Mouse (Mus musculus) neural tube, embryonic 15.5 days (tissue): ENCODE data around the gene Asap3. TPM values are rescaled to one million over a fixed set of nuclear protein-coding genes. Genes with fewer than 3 reads are reported as not detected.

Experiments
- ATAC-seq: fragments of 200-750 bp; cut with Nextera tagmentation; 2 replicates; pipeline ENCODE4 v1.8.0; 2017; ENCODE audit warnings: mild to moderate bottlenecking, moderate TSS enrichment, moderate library complexity; ENCODE audit not compliant: low FRiP score
- H3K27ac ChIP-seq: fragments of 300-500 bp; sonication (generic); replicated peaks from 2 replicates; pipeline ENCODE4 v1.5.1; 2015; ENCODE audit warnings: mild to moderate bottlenecking, inconsistent platforms
- H3K27me3 ChIP-seq: fragments of 300-500 bp; sonication (generic); replicated peaks from 2 replicates; pipeline ENCODE4 v1.6.1; 2015; ENCODE audit warnings: inconsistent platforms
- H3K36me3 ChIP-seq: fragments of 300-500 bp; sonication (generic); 2 replicates; pipeline ENCODE4 v1.6.1; 2015; ENCODE audit warnings: inconsistent platforms
- H3K4me1 ChIP-seq: fragments of 300-500 bp; sonication (generic); 2 replicates; pipeline ENCODE4 v1.6.1; 2015; ENCODE audit warnings: inconsistent platforms
- H3K4me2 ChIP-seq: fragments of 300-500 bp; sonication (generic); 2 replicates; pipeline ENCODE4 v1.6.1; 2015; ENCODE audit warnings: inconsistent platforms, mild to moderate bottlenecking, moderate library complexity
- H3K4me3 ChIP-seq: fragments of 300-500 bp; sonication (generic); replicated peaks from 2 replicates; pipeline ENCODE4 v1.5.1; 2015; ENCODE audit warnings: mild to moderate bottlenecking, inconsistent platforms
- H3K9ac ChIP-seq: fragments of 300-500 bp; sonication (generic); replicated peaks from 2 replicates; pipeline ENCODE4 v1.6.1; 2015; ENCODE audit warnings: mild to moderate bottlenecking, inconsistent platforms
- H3K9me3 ChIP-seq: fragments of 300-500 bp; sonication (generic); replicated peaks from 2 replicates; pipeline ENCODE4 v1.6.1; 2016; ENCODE audit warnings: inconsistent platforms
- WGBS: fragments of 180-500 bp; shearing (Covaris S2); methylation state at CpG from one replicate; pipeline ENCODE4 v1.1.7; 2015; ENCODE audit warnings: mixed read lengths; 5-methylcytosine and 5-hydroxymethylcytosine counted together
- polyA plus RNA-seq: library from polyadenylated mRNA; unstranded; fragments of >200 nt; fragmentation: Nextera tagmentation; extraction: Ambion mirVana; gene quantifications from 2 replicates; pipeline ENCODE4 v1.2.1, GENCODE M21; 2015

The Asap3 gene
- polyA plus RNA-seq, 1 experiment from 2014 or later = 6.6 TPM

DNA sequence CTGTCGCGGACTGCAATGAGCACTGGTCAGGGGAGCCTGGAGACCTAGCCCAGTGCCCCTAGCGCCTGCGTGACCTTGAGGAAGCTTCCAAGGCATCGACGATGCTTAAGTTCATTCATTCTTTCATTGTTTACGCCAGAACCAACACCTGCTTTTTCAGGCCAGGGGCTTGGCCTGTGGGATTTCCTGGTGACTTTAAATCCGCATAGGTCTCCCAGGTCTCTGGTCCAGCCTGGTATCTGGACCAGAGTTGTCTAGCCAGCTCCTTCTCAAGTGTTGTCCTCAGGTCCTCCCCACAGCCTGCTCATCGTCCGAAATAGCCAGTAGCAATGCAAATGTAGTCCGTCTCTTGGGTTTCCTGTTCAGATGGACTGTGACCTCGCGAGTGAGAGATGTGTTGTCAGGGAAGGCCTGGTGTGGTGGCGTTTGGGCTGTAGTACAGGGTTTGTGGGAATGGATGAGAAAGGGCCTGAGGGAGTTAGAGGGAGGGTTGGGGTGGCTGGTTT is 32.9 kb upstream of the Asap3 start:
- ATAC-seq = no peak
- whole genome bisulfite sequencing = 3% methylated on average over 14 of the region's 14 CpGs
- Histone ChIP-seq H3K4me3 (peak overlapping the region; percentile 59), H3K4me1 (peaks cover 30% of the 10 kb centered on the region), H3K27ac (no peak overlapping the region), H3K36me3 (no peaks in the 10 kb centered on the region), H3K27me3 (0 out of 2 replicates have a peak, but pooled peaks cover 4% of the 10 kb centered on the region), H3K4me2 (peak overlapping the region; percentile 100), H3K9me3 (no peaks in the 10 kb centered on the region), H3K9ac (peak overlapping the region; percentile 41)

DNA sequence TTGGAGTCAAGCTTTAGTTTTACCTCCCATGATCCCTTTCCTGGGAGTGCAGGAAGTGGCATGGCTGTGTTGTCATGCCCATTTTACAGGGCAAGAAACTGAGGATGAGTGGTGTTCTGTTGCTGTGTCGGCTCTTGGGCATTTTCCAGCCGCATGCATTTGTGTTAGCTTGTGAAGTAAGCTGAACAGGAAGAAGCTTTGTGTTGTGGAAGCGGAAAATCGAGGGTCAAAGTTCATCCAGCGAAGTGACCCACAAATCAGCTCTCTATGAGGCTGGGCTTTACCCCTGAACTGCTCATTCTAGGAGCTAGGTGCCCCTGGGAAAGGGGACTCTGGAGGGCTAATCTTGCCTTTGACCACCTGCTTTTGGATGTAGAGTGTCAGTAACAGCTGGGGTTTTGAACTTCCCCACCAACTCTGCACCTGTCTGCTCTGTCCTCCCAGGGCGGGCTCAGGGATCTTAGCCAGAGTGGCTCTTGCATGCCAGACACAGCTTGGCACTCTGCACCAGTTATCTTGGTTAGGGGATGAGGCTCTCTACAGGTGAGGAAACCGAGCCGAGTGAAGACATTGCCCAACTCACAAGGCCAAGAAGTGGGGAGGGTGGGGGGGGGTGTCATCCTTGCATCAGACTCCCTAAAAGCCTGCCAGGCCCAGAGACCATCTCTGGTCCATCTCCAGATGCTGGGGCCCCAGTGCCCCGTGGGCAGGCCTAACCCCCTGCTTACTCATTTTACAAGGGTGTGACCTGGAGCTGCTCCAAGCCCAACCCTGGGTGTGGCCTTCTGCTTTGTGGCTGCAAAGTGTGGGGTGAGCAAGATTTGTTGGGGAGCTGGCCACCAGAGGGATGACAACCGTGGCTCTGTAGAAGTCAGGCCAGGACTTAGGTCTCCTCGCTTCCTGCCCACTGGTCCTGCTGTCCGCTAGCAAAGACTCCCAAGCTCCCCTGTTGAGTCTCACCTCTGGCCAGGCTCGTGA is 31.7 kb upstream of the Asap3 start:
- Histone ChIP-seq H3K9me3 (no peaks in the 10 kb centered on the region), H3K27ac (no peak overlapping the region), H3K27me3 (0 out of 2 replicates have a peak, but pooled peaks cover 4% of the 10 kb centered on the region), H3K9ac (no peak overlapping the region), H3K4me1 (peaks cover 32% of the 10 kb centered on the region), H3K4me3 (no peak overlapping the region), H3K4me2 (peak overlapping the region; percentile 100), H3K36me3 (no peaks in the 10 kb centered on the region)
- no peak for ATAC-seq
- 61% methylated on average over 13 of the region's 13 CpGs for WGBS

DNA sequence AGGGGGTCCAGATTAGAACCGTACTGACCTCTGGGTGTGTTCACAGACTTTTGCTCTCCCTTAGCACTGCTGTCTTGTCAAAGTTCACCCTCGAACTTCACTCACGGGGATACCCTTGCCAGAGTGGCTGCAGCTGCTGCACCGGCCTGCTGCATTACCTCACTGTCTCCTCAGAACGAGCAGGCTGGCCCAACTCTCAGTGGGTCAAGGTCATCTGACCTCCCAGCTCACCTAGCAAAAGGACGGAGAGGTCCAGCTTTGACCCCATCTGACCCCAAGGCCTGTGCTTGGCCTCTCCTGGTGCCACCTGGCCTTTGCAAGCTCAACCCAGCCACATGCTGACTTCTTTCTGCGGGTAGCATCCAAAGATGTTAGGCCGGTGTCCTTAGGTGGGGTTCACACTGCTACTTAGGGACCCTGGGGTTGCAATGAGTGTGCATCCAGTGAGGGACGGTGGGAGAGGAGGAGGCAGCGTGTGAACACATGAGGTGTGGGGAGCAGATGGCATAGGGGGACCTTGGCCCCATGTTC is 30.1 kb upstream of the Asap3 start:
- no peak overlapping the region for H3K9ac ChIP-seq
- WGBS = 74% methylated on average over 10 of the region's 10 CpGs

DNA sequence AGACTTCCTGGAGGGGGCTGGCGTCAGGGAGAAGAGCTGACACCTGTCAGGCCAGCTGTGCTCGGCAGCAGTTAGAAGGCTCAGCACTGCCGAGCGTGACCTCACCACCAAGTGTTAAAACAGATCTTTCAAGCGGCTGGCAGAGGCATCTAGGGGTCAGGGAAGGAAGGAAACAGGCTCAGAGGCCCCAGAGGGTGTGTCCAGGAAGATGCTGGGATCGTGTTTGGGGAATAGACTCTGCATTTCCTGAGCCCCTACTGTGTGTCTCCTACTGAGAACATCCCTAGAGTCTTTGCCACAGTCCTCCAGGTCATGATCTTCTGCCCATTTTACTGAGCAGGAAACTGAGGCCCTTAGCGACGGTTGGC is 28.9 kb upstream of the Asap3 start:
- H3K9ac ChIP-seq = no peak overlapping the region
- 43% methylated on average over 8 of the region's 8 CpGs for WGBS
- H3K4me1 ChIP-seq = peaks cover 40% of the 10 kb centered on the region
- H3K27ac ChIP-seq = no peak overlapping the region
- no peaks in the 10 kb centered on the region for H3K9me3 ChIP-seq
- no peaks in the 10 kb centered on the region for H3K36me3 ChIP-seq
- ATAC-seq = no peak
- H3K4me2 ChIP-seq = no peak overlapping the region
- H3K27me3 ChIP-seq = 0 out of 2 replicates have a peak, but pooled peaks cover 4% of the 10 kb centered on the region
- H3K4me3 ChIP-seq = no peak overlapping the region

More for the DNA sequence above, 30.1 kb upstream of the Asap3 start:
- no peak overlapping the region for H3K4me3 ChIP-seq
- no peaks in the 10 kb centered on the region for H3K9me3 ChIP-seq
- H3K27ac ChIP-seq = no peak overlapping the region
- no peak for ATAC-seq
- H3K4me1 ChIP-seq = peaks cover 46% of the 10 kb centered on the region
- H3K4me2 ChIP-seq = no peak overlapping the region
- H3K36me3 ChIP-seq = no peaks in the 10 kb centered on the region
- H3K27me3 ChIP-seq = 0 out of 2 replicates have a peak, but pooled peaks cover 4% of the 10 kb centered on the region

DNA sequence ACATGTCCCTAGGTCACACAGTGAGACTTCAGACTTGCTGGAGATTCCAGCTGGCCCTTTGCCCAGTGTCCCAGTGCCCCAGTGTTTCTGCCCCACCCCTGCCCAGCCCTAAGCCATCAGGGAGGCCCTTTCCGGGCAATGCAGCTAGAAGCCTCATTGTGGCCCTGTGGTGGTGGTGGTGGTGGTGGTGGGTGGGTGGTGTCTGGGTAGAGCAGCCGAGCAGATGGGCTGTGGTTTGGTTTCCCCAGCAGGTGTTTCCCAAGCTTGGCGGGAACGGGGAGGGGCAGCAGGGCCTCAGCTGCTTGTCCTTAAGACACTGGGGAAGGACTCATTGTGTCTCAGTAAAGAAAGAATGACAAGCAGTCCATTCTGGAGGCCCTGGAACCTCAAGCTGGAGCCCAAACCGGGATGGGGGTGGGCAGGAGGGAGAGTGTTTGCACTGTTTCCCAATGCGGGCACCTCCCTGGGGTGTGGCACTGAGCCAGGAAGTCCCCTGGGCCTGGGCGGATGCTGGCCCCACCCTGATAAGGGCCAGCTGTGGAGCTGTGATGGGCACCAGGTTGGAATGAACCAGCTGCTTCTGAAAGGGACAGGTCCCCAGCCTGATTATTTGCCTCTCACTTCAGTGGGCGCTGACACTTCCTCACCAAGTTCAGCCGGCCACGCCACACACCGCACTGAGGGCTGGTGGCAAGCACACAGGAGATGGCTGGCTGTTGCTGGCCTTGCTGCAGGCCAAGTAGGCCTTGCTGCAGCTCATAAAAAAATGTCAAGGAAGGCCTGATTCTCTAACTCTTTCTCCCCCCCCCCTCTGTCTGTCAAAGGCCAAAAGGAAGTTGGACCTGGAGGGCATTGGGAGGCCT is 28.3 kb upstream of the Asap3 start:
- Histone ChIP-seq H3K4me2 (no peak overlapping the region), H3K9ac (no peak overlapping the region), H3K4me1 (peaks cover 34% of the 10 kb centered on the region), H3K9me3 (no peaks in the 10 kb centered on the region), H3K27ac (no peak overlapping the region; the same call in 1 of the 2 replicates), H3K4me3 (no peak overlapping the region), H3K27me3 (0 out of 2 replicates have a peak, but pooled peaks cover 4% of the 10 kb centered on the region), H3K36me3 (no peaks in the 10 kb centered on the region)
- ATAC-seq = no peak
- WGBS = 39% methylated on average over 11 of the region's 11 CpGs

DNA sequence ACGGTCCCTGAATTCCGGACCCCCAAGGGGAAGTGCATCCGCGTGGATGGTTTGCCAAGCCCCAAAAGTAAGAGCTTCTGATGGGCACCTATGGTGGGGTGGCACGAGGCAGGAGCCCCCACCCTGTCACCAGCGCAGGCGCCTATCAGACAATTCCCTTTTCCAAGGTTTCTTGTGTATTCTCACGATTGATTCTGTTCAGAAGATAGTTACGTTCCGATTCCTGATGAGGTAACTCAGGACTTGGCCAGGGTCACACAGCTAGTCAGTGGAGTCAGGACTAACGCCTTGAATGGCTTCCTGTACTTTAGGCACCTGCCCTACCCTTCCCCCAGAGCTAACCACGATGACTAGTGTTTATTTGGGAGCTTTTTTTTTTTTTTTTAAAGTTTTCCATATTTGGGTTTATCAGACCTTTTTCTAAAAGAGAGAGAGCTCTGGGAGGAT is 27.7 kb upstream of the Asap3 start:
- no peaks in the 10 kb centered on the region for H3K9me3 ChIP-seq
- H3K4me3 ChIP-seq = no peak overlapping the region
- 0 out of 2 replicates have a peak, but pooled peaks cover under 1% of the 10 kb centered on the region for H3K27me3 ChIP-seq
- 87% methylated on average over 12 of the region's 12 CpGs for WGBS
- no peak for ATAC-seq
- no peak overlapping the region for H3K27ac ChIP-seq
- H3K9ac ChIP-seq = no peak overlapping the region
- peaks cover 28% of the 10 kb centered on the region for H3K4me1 ChIP-seq
- no peaks in the 10 kb centered on the region for H3K36me3 ChIP-seq
- H3K4me2 ChIP-seq = no peak overlapping the region

DNA sequence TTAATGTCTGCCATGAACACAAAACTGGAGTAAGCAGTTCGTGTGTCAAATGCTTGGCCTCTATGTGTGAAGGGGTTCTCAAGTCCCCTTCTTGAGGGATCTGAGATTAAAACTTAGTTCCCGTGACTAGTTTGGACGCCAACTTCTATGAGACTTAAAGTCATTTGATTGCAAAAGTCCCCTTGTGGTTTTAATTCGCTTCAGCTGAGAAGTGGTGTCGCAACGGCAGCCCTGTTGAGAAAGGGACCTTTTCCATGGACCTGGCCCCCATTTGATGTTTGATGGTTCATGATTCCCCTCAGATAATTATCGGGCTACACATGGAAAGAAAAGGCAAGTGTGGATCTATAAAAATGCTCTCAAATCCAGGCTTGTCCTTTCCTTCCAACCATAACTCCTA is 26.7 kb upstream of the Asap3 start:
- whole genome bisulfite sequencing = 92% methylated on average over 7 of the region's 7 CpGs
- H3K4me2 ChIP-seq = peak overlapping the region; percentile 60
- H3K4me1 ChIP-seq = peaks cover 26% of the 10 kb centered on the region
- no peaks in the 10 kb centered on the region for H3K36me3 ChIP-seq
- no peak for ATAC-seq
- no peak overlapping the region for H3K4me3 ChIP-seq
- H3K9me3 ChIP-seq = no peaks in the 10 kb centered on the region
- H3K27me3 ChIP-seq = no peaks in the 10 kb centered on the region
- H3K9ac ChIP-seq = no peak overlapping the region
- no peak overlapping the region for H3K27ac ChIP-seq

DNA sequence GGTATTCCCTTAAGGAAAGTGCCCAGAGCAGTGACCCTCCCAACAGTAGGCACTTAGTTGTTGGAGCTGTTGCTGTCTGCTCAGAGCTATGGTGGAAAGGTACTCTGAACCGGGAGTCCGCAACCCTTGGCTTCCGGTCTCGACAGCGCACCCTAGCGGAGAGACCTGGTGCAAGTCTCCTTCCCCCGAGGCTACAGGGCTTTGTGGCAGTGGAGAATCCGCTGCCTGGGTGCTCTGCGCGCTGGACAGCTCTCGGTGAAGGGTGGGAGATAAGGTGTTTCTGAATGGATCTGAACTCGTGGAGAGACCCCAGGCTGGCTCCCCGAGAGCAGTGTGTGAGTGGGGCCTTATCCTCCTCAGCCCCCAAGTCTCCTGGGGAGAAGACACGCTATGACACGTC is 26.2 kb upstream of the Asap3 start:
- ATAC-seq = peak; percentile 57; the same call in 1 of the 2 replicates
- no peaks in the 10 kb centered on the region for H3K36me3 ChIP-seq

DNA sequence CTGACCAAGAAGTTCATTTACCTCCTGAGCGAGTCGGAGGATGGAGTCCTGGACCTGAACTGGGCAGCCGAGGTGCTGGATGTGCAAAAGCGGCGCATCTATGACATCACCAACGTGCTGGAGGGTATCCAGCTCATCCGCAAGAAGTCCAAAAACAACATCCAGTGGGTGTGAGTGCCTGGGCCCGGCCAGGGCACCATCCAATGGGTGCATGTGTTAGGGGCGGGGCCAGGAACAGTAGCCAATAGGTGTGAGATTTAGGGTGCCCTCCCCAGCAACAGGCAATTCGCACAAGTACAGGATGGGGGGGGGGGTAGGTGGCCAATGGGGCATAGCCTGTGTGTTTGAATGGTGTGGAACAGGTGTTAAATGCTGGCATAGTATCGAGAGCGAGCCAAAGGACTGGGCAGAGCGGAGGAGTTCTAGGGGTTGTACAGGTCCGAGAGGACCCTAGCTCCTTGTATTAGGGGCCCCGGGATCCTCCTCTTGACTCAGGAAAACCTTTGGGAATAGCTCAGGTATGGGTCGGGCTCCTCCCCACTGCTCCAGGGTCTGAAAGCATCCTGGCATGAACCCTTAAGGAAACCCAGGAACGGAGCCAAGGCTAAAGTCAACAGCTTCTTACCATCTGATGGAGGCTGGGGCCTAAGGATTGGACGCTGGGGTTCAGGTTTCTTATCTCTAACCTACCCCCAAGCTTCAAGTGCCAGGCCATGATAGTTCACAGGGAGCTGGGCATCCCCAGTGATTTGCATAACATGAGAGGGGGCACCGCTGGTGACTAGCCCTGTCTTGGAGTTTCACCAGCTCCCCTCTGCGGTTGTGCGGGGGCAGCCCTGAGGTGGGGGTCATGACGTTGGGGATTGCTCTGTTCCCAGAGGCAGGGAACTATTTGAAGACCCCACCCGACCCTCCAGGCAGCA is 25.5 kb upstream of the Asap3 start:
- H3K4me2 ChIP-seq = peak overlapping the region; percentile 60
- no peaks in the 10 kb centered on the region for H3K27me3 ChIP-seq
- peaks cover 26% of the 10 kb centered on the region for H3K4me1 ChIP-seq
- H3K36me3 ChIP-seq = no peaks in the 10 kb centered on the region
- no peak overlapping the region for H3K27ac ChIP-seq
- WGBS = 19% methylated on average over 23 of the region's 23 CpGs
- H3K9me3 ChIP-seq = no peaks in the 10 kb centered on the region
- peak; percentile 87 for ATAC-seq
- H3K4me3 ChIP-seq = peak overlapping the region; percentile 34
- peak overlapping the region; percentile 11; the same call in 1 of the 2 replicates for H3K9ac ChIP-seq

More for the DNA sequence above, 26.2 kb upstream of the Asap3 start:
- H3K9me3 ChIP-seq = no peaks in the 10 kb centered on the region
- peak overlapping the region; percentile 60 for H3K4me2 ChIP-seq
- H3K27me3 ChIP-seq = no peaks in the 10 kb centered on the region
- H3K4me3 ChIP-seq = peak overlapping the region; percentile 34
- WGBS = 4% methylated on average over 15 of the region's 15 CpGs
- peaks cover 26% of the 10 kb centered on the region for H3K4me1 ChIP-seq
- H3K9ac ChIP-seq = peak overlapping the region; percentile 11; the same call in 1 of the 2 replicates
- no peak overlapping the region; the same call in 1 of the 2 replicates for H3K27ac ChIP-seq

DNA sequence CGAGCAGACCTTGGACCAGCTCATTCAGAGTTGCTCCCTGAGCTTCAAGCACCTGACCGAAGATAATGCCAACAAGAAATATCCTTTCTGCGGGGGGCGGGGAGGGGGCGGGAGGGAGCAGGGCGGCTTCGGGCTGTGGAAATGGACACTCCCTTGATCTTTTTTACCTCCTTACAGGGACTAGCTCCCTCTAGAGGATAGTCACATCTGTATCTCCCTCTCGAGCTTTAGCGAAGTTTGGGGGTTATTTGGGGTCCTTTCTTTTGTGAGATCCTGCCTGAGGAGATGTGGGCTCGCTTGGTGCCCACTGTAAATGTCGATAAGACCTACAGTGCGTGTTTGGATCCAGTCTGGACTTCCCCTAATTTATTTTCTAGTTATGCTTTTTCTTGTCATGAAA is 24.8 kb upstream of the Asap3 start:
- no peak overlapping the region for H3K4me3 ChIP-seq
- H3K27ac ChIP-seq = no peak overlapping the region
- no peaks in the 10 kb centered on the region for H3K27me3 ChIP-seq
- 30% methylated on average over 12 of the region's 12 CpGs for WGBS
- no peaks in the 10 kb centered on the region for H3K36me3 ChIP-seq
- H3K4me2 ChIP-seq = peak overlapping the region; percentile 60
- no peak for ATAC-seq
- H3K9me3 ChIP-seq = no peaks in the 10 kb centered on the region
- no peak overlapping the region for H3K9ac ChIP-seq
- H3K4me1 ChIP-seq = peaks cover 26% of the 10 kb centered on the region
